Mouse (Mus musculus) intestine, embryonic 15.5 days (tissue): ENCODE results near the gene Klb. TPM values are rescaled to one million over a fixed set of nuclear protein-coding genes. Genes with fewer than 3 reads are reported as not detected.

Experiments used
- ATAC-seq: fragments of 200-750 bp; cut with Nextera tagmentation; 2 replicates; pipeline ENCODE4 v1.8.0; 2017; ENCODE audit warnings: moderate TSS enrichment, moderate library complexity
- H3K27ac ChIP-seq: fragments of 300-500 bp; sonication (generic); 2 replicates; pipeline ENCODE4 v1.5.1; 2015; ENCODE audit warnings: mild to moderate bottlenecking, inconsistent platforms
- H3K27me3 ChIP-seq: fragments of 300-500 bp; sonication (generic); replicated peaks from 2 replicates; pipeline ENCODE4 v1.6.1; 2015; ENCODE audit warnings: inconsistent platforms
- H3K36me3 ChIP-seq: fragments of 300-500 bp; sonication (generic); 2 replicates; pipeline ENCODE4 v1.6.1; 2015; ENCODE audit warnings: inconsistent platforms
- H3K4me1 ChIP-seq: fragments of 300-500 bp; sonication (generic); replicated peaks from 2 replicates; pipeline ENCODE4 v1.6.1; 2015; ENCODE audit warnings: inconsistent platforms
- H3K4me2 ChIP-seq: fragments of 300-500 bp; sonication (generic); replicated peaks from 2 replicates; pipeline ENCODE4 v1.6.1; 2015; ENCODE audit warnings: mild to moderate bottlenecking, inconsistent platforms
- H3K4me3 ChIP-seq: fragments of 300-500 bp; sonication (generic); replicated peaks from 2 replicates; pipeline ENCODE4 v1.5.1; 2015; ENCODE audit warnings: inconsistent platforms
- H3K9ac ChIP-seq: fragments of 300-500 bp; sonication (generic); 2 replicates; pipeline ENCODE4 v1.6.1; 2015; ENCODE audit warnings: inconsistent platforms
- H3K9me3 ChIP-seq: fragments of 300-500 bp; sonication (generic); 2 replicates; pipeline ENCODE4 v1.6.1; 2016; ENCODE audit warnings: inconsistent platforms
- WGBS: fragments of 180-500 bp; shearing (Covaris S2); methylation state at CpG from one replicate; pipeline ENCODE4 v1.1.7; 2015; 5-methylcytosine and 5-hydroxymethylcytosine counted together
- polyA plus RNA-seq: library from polyadenylated mRNA; unstranded; fragments of >200 nt; fragmentation: Nextera tagmentation; extraction: Ambion mirVana; gene quantifications from 2 replicates; pipeline ENCODE4 v1.2.1, GENCODE M21; 2015

Gene Klb
- polyA plus RNA-seq, 1 experiment from 2014 or later, result 1.7 TPM

DNA sequence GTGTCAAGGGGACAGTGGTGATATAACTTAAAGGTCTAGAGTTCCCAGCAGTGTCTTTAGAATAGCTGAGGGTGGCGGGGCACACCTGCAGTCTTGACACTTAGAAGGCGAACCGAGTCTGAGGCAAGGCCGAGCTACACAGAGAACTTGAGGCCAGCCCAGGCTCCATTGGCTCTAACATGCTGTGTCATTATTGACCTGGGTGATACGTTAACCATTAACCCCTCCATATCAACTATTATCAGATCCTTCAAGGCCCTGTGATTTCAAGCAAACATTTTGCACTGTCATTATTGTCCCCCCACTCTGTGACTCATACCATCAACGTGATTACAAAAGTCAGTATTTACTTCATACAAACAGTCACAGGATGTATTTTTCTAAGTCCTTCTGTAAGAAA, 76.1 kb downstream of the Klb start:
- Histone ChIP-seq H3K9me3 (no peaks in the 10 kb centered on the region), H3K4me2 (no peak overlapping the region; the same call in 1 of the 2 replicates), H3K4me3 (no peak overlapping the region), H3K27me3 (no peaks in the 10 kb centered on the region), H3K4me1 (peaks cover 6% of the 10 kb centered on the region; the same call in 1 of the 2 replicates), H3K36me3 (peaks cover 12% of the 10 kb centered on the region), H3K27ac (0 out of 2 replicates have a peak overlapping the region, but pooled peaks have one; percentile 29), H3K9ac (no peak overlapping the region)
- ATAC-seq, result peak; percentile 90
- WGBS, result 63% methylated on average over 6 of the region's 6 CpGs

DNA sequence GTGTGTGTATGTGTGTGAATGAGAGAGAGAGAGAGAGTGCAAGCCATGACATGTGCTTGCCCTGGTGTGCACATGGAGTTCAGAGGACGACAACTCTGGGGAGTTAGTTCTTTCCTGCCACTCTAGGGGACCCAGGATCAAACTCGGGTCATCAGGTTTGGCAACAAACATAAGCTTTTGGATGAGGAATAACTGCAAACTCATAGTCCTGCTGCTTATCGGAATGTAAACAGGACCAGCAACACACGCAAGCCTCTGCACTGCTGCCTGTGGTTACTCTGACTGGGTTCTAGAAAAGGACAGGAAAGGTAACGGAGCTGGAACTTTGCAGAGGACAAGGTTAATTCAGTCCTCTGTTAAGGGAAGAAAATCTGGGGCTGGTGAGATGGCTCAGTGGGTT, 77.1 kb downstream of the Klb start:
- Histone ChIP-seq H3K9ac (no peak overlapping the region), H3K4me3 (no peak overlapping the region), H3K27ac (no peak overlapping the region), H3K9me3 (no peaks in the 10 kb centered on the region), H3K36me3 (peaks cover 12% of the 10 kb centered on the region), H3K4me2 (no peak overlapping the region), H3K4me1 (peaks cover 6% of the 10 kb centered on the region; the same call in 1 of the 2 replicates), H3K27me3 (no peaks in the 10 kb centered on the region)
- WGBS, result 77% methylated on average over 5 of the region's 5 CpGs
- ATAC-seq, result no peak

DNA sequence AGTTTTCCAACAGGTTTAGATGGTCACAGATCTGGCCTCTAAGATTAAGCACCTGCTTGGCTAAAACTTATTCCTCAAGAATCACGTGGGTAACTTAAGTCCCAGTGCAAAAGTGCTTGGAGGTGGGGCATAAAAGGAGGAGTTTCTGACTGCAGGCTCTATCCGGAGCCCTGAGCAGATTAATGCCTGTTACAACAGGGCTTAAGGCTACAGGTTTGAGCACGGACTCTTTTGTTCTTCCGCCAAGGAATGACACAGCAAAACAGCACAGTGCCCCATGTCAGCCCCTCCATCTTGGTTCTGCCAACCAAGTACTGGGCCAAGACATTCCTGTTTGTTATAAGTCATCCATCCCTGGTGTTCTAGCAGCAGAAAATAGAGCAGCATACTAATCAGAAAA, 80.2 kb downstream of the Klb start:
- peak; percentile 19; the same call in 1 of the 2 replicates for ATAC-seq
- Histone ChIP-seq H3K9ac (no peak overlapping the region), H3K4me1 (peaks cover 6% of the 10 kb centered on the region; the same call in 1 of the 2 replicates), H3K27ac (no peak overlapping the region), H3K4me2 (no peak overlapping the region), H3K4me3 (no peak overlapping the region), H3K9me3 (no peaks in the 10 kb centered on the region), H3K36me3 (no peaks in the 10 kb centered on the region), H3K27me3 (no peaks in the 10 kb centered on the region)
- WGBS, result 43% methylated on average over 4 of the region's 4 CpGs

DNA sequence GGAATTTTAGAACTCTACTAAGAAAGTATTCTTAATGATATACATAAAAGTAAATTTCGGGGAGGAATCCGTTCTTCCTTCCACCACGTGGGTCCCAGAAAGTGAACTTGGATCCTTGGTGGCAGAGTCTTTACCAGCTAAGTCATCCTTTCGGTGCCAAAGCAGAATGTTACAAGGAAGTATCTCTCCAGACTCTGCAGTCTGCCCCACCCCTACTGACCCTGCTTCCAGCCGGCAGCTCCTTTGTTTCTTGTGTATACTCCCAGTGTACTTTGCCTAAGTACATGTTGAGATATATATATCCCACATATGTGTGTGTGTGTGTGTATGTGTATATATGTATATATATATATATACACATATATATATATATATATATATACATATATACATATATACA, 81.3 kb downstream of the Klb start:
- 72% methylated on average over 5 of the region's 5 CpGs for WGBS
- Histone ChIP-seq H3K9me3 (no peaks in the 10 kb centered on the region), H3K27ac (no peak overlapping the region), H3K36me3 (no peaks in the 10 kb centered on the region), H3K4me1 (peaks cover 8% of the 10 kb centered on the region), H3K9ac (no peak overlapping the region), H3K4me2 (no peak overlapping the region), H3K27me3 (no peaks in the 10 kb centered on the region), H3K4me3 (no peak overlapping the region)
- ATAC-seq, result no peak

Other genes starting within 250 kb of the Klb start
- 11.1 and 13.2 TPM in 2 replicates for gene Klhl5, start 240.8 kb upstream of the Klb start, polyA plus RNA-seq
- 4.8 and 4.9 TPM in 2 replicates for gene Wdr19, start 148.6 kb upstream of the Klb start, polyA plus RNA-seq
- gene Rfc1, start 12.6 kb upstream of the Klb start, polyA plus RNA-seq, result 67.0 and 91.5 TPM in 2 replicates
- gene Rpl9, start 43.1 kb downstream of the Klb start, polyA plus RNA-seq, result 1,022 and 1,026 TPM in 2 replicates
- 51.8 and 58.1 TPM in 2 replicates for gene Lias, start 43.2 kb downstream of the Klb start, polyA plus RNA-seq
- gene Ugdh, start 87.6 kb downstream of the Klb start, polyA plus RNA-seq, result 195 and 200 TPM in 2 replicates
- not detected in 2 replicates for gene Gm43552, start 144.5 kb downstream of the Klb start, polyA plus RNA-seq
- gene Smim14, start 188.9 kb downstream of the Klb start, polyA plus RNA-seq, result 115 and 124 TPM in 2 replicates
- gene Ube2k, start 188.9 kb downstream of the Klb start, polyA plus RNA-seq, result 150 and 155 TPM in 2 replicates